Mouse (Mus musculus) layer of hippocampus, adult 18-20 months (tissue): ENCODE measurements around the gene Serpinb1b. TPM values are rescaled to one million over a fixed set of nuclear protein-coding genes. Genes with fewer than 3 reads are reported as not detected.
"Not testable (repeated sequence)": the region's sequence is repeated elsewhere in the genome, so short reads cannot be mapped to it uniquely, and the experiment has no call there.

Experiments
- DNase-seq, 2 experiments: peaks; one replicate each; pipeline ENCODE4 v3.0.0; 2022; ENCODE audit warnings: low spot score in 2 of 2
- long read RNA-seq: library from polyadenylated mRNA; stranded (forward); transcript quantifications from one replicate; pipeline ENCODE4 v2.0.0, GENCODE M21; 2021
- total RNA-seq, 2 experiments: library from RNA; stranded (reverse); gene quantifications; 2 replicates each; pipeline ENCODE4 v1.2.3; 2021

The Serpinb1b gene
- 1 to 10 TPM in 1 of 2 experiments, under 1 TPM in 1; 0.81 to 1.3 TPM for total RNA-seq
- long read RNA-seq = 0 reads

DNA sequence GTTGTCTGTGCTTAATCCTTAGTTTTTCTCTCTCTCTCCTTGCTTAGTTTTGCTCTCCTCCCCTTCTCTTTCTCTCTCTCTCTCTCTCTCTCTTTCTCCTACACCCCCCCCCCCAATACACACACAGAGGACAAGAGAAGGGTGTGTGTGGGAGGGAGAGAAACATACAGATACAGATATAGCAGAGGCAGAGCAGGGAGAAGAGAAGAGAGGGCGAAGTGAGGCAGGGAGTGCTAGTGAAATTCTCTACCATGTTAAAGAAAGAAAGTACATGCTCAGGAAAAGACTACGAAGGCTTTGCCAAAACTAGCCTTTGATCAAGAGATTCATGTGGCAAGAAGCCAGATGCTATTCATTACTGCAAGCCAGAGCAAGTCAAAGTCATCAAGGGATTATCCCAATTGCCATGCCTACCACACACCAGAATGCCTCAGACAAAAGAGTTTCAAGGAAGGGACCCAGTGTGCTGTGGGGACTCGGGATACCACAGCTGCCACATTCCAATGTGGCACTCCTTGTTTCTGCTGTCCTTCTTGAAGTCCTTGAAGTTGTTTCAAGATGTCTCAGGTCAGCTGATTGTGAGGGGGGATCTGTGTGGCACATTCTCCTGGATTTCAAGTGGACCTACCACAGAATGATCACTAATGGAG is at the start of gene Serpinb1b:
Serpinb1b (plus strand) TSS at position 520 of the 650 bp plus-strand sequence.
- DNase-seq = no peak

DNA sequence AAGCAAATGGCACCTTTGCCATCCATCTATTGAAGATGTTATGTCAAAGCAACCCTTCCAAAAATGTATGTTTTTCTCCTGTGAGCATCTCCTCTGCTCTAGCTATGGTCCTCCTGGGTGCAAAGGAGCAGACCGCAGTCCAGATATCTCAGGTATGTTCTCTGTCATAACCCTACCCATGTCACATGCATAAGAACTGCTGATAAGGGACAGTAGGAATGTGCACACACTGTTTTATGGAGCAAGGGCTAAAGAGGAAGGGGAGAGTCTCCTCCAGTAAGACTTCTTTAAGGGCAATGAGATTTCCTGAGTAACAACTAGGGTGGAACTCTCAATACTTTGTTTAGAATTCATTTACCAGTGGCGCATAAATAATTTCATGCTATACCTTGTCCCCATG is 48.9 kb upstream of the Serpinb1b start:
- not testable (repeated sequence) for DNase-seq

DNA sequence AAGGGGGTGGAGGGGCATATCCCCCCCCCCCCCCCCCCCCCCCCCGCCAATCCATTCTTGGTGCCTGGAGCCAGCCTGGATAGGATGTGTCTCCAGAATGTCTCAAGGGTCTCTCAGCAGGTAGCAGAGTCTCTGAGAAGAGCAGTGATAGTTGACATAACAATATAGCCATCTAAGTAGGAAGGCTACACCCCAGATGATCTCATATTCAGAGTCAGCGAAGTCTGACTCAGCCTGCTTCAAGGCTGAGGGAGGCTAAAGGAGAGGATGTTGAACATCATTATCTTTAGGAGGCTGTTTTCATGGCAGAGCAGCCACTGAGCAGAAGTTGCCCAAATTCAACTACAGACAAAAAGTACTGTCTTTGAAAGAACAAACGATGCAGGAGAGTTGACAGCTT is 48.1 kb upstream of the Serpinb1b start:
- DNase-seq = no peak

DNA sequence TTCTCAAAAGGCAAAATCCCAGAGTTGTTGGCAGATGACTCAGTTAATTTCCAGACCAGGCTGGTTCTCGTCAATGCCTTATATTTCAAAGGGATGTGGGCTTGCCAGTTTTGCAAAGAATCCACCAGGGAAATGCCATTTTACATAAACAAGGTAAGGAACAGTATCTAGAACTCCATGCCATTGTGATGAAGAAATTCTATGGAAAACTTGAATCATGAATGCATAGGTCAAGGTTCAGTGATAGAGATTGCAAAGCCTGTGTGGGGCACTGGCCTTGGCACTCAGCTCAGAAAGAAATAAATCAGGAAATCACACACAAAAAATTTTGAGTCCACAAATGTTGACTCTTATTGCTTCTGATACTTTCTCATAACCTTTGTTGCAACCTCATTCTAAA is 42.9 kb upstream of the Serpinb1b start:
- no peak for DNase-seq

DNA sequence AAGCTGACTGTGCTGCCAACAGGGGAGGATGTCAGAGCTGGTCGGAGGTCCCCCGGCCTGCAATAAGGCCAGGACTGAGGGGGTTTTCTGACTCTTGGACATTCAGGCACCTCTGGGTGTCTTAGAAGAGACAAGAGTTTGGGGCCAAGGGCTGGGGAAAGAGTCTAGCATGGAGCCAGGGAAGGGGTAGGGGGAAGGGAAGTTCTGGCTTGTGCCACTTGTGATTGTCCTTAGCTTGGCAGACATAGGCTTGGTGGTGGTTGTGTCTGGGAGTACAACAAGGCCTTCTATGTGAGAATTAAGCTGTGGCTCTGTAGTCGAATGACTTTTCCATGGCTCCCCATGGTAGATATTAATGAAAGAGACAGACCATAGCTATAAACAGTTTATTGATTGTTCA is 34.8 kb upstream of the Serpinb1b start:
- no peak for DNase-seq

DNA sequence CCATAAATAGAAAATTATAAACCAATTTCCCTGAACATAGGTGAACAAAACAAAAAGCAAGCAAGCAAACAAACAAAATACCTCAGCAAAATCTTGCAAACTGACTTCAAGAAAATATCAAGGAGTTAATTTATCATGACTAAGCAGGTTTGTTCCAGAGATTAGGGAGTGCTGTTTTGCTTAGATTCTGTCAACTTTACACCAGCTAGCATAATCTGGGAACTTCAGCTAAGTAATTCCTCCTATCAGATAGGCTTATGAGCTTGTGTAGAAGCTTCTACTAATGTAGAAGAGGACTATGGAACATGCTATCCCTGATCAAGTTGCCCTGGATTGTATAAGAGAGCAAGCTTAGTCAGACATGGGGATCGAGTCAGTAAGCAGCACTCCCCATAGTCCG is 31.1 kb upstream of the Serpinb1b start:
- DNase-seq = no peak

DNA sequence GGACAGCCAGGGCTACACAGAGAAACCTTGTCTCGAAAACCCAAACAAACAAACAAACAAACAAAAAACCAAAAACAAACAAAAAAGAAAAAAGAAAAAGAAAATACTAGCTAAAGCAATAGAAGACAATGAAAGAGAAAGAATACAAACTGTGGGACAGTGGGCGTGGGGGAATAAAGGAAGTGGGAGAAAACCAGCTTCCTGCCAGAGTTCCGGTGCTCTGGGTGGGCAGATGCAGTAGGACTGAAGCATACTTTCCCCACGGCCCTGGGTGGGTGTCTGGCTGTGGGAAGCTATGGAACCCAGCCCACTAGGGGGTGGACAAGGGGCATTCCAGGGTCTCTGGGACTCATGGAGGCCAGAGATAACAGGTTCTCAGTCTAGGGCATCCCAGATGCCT is 30.2 kb upstream of the Serpinb1b start:
- DNase-seq = no peak

DNA sequence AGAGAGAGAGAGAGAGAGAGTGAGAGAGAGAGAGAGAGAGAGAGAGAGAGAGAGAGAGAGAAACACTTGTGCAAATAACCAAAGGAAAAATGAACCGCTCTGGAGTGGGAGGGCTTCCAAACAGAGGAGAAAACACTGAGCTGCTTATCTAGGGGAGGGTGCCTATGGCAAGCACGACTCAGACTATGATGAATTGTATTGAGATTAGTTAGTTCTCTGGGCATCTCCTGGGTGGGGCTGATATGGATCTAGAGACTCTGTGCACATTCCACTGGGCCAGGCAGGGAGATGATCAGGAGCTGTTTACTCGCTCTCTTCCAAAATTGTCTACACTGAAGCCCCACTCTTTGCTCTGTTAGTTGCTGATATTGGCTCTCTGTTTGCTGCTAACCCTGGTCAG is 26.7 kb upstream of the Serpinb1b start:
- DNase-seq = no peak

DNA sequence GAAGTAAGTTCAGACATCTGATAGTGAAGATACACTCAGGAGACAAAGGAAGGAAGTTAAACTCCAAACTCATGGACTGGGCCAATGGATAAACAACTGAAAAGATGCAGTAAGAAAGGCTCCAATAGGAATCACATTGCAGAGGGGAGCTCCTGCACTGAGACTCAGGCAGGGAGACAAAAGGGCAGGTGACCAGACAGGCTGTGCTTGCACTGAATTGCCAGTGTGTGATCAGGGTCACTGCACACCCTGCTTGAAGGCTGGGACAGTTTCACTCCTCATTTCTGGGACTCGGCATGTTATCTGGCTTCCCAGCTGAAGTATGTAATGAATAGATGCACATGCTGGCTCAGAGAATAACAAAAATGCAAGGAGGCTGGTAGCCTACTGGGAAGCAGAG is 15.3 kb upstream of the Serpinb1b start:
- DNase-seq = no peak

DNA sequence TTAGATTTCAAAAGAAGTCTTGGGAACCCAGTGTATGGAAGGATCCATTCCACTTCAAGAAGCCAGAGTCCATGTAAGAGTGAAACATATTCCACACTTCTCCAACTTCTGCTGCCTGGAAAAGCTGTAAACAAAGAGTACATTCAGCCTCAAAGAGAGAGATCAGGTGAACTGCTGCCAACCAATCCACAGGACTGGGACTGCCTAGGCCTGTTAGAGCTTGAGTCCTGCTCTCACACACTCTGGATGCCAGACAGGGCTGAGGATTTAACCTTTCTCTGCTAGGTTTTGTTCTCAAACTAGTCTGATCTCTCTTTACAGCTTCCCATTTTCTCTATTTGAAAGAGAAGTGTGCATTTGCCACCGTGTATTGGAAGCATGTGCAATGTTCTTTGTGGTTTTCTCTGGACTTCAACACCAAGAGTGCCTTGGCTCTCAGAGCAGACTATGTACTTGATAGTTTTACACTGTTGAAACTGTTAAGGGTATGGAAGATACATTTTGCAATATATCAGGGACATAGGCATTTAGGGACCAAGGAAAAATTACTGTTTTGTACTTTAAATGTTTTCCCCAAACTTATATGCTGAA is 10.9 kb upstream of the Serpinb1b start:
- DNase-seq = no peak

DNA sequence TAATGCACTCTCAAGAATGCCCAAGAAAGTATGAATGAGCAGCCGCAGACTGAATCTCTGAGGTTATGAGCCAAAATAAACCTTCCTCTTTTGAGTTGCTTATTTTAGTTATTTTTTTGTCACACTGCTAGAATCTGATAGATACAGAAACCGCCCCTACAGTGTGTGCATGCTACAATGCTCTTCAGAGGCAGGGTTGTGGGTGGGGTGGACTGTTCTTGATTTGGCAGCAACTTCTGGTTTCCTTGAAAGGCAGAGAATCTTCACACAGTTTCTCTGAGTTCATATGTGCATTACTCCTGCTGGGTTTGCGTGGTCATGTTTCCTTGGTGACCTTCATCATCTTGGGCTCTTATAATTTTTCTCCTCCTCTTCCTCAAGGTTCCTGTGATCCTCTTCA is 10.2 kb upstream of the Serpinb1b start:
- no peak for DNase-seq

DNA sequence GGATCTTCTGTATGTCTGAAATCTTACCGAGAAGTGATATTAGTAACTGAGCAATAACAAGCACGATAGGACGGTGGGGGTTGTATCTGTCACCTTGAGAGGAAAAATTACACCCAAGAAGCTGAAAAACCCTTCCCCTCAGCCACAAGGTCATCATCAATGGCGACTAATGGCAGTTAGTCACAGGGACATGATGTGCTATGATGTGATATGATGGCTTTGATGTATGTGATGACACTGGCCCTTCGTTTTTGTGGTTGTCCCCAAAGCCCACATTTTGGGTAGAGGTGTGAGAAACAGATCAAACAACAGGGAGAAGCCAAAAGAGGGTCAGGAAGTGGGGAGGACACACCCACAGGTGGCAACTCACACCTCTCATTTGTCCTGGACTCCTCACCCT is 6.6 kb upstream of the Serpinb1b start:
- no peak for DNase-seq

DNA sequence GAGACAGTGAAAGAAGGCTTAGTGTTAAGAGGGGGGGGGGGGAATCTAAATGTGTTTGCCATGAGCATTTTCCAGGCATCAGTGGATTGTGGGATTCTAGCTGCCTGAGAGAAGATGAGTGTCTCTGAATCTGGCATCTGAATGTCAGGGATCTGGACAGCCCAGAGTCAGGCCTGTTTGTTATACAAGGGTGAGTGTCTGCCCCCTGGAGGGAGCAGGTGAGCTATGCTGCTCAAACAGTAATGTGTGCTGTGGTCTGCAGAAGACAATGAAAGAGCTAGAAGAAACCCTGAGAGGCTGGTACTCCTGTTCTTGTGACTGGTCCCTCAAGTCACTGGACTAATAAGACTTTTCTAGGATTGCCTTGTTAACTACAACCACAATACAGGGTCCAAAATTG is 4.3 kb upstream of the Serpinb1b start:
- no peak for DNase-seq

DNA sequence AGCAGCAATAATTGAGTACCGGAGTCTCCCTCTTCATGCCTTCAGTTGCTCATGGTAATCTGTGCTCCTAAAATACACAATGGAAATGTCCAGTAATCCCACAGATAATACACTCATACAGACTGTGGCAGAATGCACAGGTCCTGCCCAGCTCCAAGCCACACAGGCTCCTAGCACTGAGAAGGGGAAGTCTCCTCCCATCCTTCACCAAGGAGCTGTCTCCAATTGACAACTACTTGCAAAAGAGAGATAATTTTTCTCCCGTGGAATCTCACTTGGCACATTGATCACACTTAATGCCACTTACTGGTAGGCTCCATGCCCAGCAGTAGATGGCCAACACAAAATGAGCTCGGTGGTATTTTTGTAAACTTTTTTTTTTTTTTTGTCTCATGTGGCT is 2.1 kb upstream of the Serpinb1b start:
- DNase-seq = no peak

DNA sequence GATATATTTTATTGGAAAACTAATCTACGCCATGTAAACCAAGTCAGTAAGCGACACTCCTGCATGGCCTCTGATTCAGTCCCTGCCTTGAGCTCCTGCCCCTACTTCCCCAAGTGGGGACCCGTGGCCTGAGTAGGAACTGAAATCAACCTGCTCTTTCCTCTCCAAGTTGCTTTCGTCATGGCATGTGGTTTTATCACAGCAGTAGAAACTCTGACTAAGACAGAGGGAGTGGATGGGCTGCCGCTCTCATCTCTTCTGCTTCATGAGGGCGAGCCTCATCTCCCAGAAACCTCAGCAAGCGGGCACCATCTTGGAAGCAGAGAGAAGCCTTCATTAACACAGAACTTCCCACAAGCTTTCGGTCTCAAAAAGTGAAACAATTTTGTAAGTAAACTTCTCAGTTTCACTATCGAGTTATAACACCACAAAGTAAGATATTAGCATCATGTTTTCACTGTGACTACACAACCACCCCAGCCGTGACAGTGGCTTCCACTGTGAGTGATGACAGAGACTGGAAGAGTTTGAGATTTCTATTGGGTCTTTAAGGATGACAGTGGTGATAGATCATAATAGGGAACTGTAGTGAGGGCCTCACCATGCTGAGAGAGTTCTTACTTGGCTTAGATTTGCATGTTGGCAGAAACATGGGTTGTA is 1.2 kb upstream of the Serpinb1b start:
- no peak for DNase-seq

DNA sequence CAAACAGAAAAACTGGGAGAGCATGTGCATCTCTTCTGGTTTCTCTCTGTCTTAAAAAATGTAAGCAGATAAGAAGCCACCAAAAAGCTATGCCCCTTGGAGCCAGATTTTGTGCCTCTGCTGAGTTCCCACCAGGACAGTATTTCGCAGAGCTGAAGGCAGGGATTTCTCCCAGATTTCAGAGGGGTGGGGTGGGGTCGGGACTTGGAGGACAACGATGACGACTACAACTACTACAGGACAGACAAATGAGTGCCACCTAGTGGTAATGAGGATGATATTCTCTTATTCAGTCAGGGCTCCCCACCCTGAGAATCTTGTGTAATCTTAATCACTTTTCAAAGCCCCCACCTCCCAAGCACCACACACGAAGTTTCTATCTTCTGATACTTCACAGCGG is 1.0 kb downstream of the Serpinb1b start:
- DNase-seq = peak in 1 of 2 experiments; percentile 28

DNA sequence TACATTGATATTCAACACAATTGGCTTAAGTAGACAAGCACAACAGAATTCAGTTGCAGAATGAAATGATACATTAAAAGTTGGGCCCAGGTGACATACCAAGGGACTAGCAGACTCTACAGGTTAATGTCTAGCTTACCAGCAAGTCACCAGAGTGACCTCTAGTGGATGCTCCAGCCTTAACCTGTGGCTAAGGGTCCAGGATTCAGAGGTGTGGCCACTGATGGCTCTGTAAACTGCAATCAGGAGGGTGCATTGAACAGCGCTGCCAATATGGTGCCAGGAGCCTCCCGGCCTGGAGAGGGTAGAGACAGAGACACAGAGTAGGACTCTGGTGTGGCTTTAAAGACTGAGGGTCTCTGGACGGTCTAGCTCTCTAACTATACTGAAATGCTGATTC is 2.0 kb downstream of the Serpinb1b start:
- no peak for DNase-seq

DNA sequence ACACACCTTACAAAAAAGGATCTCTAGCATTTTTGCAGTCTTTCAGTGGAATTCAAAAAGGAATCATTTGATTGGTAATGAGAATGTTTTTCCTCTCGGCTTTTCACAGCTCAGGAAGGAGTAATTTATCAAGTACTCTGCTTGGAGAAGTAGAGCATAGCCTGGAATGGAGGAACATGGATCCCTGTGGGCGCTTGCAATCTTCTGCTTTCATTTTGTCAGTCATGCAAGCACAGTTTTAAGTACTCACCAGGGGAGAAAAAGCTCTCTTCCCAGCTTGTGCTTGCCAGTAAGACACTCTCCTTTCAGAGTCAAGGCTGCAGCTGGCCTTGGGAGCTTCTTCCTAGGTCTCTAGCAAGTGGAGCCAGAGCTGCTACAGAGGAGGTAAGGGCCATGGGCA is 5.5 kb downstream of the Serpinb1b start:
- DNase-seq = no peak

DNA sequence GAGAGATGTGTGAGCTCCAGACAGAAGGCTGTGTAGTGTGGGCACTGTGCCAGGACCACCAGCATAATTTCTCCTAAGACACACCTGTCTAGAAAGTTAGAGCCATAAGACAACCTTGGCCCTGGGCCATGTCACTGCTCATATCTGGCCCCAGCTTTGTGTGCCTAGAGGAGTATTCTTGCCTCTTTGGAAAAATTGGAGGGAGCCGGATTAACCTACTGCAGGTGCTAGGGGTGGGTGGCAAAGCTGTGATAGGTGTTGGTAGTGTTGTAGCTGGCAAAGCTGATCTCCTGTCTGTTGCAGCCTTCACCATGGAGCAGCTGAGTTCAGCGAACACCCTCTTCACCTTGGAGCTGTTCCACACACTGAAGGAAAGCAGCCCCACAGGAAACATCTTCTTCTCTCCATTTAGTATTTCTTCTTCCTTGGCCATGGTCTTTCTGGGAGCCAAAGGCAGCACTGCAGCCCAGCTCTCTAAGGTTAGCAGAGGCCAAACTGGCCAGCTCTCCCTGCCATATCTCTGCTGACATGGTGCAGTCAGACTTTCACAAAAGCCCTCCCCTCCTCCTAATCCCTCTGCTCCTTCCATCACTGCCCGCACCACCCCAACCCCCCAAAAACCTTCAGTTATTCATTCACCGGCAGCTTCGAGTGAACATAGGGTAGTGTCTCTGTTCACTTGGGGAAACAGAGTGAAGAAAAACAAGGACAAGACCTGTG is 6.8 kb downstream of the Serpinb1b start:
- no peak for DNase-seq

DNA sequence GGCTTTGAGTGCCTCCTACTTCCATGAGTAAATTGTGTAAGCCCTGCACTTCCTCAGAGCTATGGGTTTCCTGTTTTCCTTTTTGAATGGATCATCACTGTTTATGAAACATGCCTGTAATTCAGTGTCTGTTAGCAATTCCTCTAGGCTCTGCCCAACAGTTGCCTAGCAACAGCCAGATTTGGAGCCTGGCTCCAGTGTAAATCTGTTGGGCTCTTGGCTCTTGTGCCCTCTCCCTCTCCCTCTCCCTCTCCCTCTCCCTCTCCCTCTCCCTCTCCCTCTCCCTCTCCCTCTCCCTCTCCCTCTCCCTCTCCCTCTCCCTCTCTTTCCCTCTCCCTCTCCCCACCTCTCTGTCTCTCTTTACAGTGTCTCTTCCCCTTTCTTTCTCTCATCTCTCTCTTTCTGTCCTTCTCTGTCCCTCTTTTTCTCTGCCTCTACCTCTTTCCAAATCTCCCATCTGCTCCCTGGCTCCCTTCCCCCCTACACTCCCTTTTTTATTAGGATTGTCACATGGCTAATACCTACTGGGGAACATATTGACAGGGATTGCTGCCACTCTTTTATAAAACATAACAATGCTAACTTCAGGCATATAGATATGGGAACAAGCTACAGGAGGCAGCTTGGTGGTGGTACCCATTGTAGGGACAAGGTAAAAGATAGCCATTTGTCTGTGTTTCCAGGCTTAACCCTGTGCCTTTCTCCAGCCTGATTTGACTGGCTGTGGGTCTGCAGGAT is 7.5 kb downstream of the Serpinb1b start:
- peak; percentile 74 to 82 for DNase-seq

DNA sequence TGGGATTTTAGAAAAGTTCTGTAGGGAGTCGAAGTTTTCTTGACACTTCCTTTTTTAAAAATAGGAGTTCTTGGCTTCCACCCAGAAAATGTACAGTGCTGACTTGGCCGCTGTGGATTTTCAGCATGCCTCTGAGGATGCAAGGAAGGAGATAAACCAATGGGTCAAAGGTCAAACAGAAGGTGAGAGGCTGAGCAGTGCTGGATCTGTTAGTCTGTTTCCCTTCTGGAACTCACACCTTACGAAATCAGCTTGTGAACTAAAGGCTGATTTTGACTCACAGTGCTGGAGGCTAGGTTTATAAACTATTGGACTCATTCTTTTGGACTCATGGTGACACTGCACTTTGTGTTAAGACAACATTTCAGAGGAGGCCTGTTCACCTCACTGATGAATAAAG is 11.2 kb downstream of the Serpinb1b start:
- no peak for DNase-seq
